Mouse (Mus musculus) gastrocnemius, postnatal 36 days (tissue): ENCODE results near the gene Efcc1. TPM values are rescaled to one million over a fixed set of nuclear protein-coding genes. Genes with fewer than 3 reads are reported as not detected.

Experiments used
- DNase-seq, 2 experiments: peaks; one replicate each; pipeline ENCODE4 v3.0.0; 2022
- intact Hi-C: fragments of 180-260 bp; cut with DNase I; formaldehyde crosslinking; loops from one replicate; pipeline ENCODE4 v1.15.1; 2025
- total RNA-seq, 2 experiments: library from RNA; stranded (reverse); gene quantifications; 2 replicates each; pipeline ENCODE4 v1.2.3; 2021

Gene Efcc1
- total RNA-seq, 2 experiments from 2014 or later = 0.81 to 0.84 TPM

GRCm38 (mm10) chr6:87776663-87777062 is 46.0 kb downstream of the Efcc1 start:
- no peak for DNase-seq
- intact Hi-C loops = no loop called here

GRCm38 (mm10) chr6:87777842-87778241 is 47.2 kb downstream of the Efcc1 start, which contains the start of gene Gp9:
Gene Gp9 (plus strand): TSS chr6:87778072.
- no peak for DNase-seq
- intact Hi-C loops = no loop called here

GRCm38 (mm10) chr6:87778294-87779173 is 47.9 kb downstream of the Efcc1 start:
- no peak for DNase-seq
- intact Hi-C loops = no loop called here

GRCm38 (mm10) chr6:87779174-87780165 is 48.8 kb downstream of the Efcc1 start:
- DNase-seq = no peak
- intact Hi-C loops = no loop called here

- intact Hi-C loops = no loop called here
Measured at GRCm38 (mm10) chr6:87780546-87781301, 50.1 kb downstream of the Efcc1 start.

GRCm38 (mm10) chr6:87784033-87784432 is 53.4 kb downstream of the Efcc1 start:
- no peak for DNase-seq
- intact Hi-C loops = no loop called here

More at GRCm38 (mm10) chr6:87780546-87781301, 50.1 kb downstream of the Efcc1 start:
- no peak for DNase-seq

- DNase-seq = no peak
- intact Hi-C loops = no loop called here
Measured at GRCm38 (mm10) chr6:87786621-87787020, 56.0 kb downstream of the Efcc1 start.

GRCm38 (mm10) chr6:87787108-87787890 is 56.6 kb downstream of the Efcc1 start:
- intact Hi-C loops = no loop called here
- peak in 1 of 2 experiments; percentile 39 for DNase-seq

GRCm38 (mm10) chr6:87788266-87788895 is 57.7 kb downstream of the Efcc1 start:
- DNase-seq = no peak
- intact Hi-C loops = no loop called here

GRCm38 (mm10) chr6:87788896-87789587 is 58.4 kb downstream of the Efcc1 start:
- intact Hi-C loops = no loop called here
- DNase-seq = no peak

GRCm38 (mm10) chr6:87789791-87790190 is 59.1 kb downstream of the Efcc1 start:
- DNase-seq = no peak
- intact Hi-C loops = no loop called here

- intact Hi-C loops = no loop called here
- DNase-seq = no peak
Measured at GRCm38 (mm10) chr6:87790779-87791480, 60.3 kb downstream of the Efcc1 start.

GRCm38 (mm10) chr6:87791826-87792225 is 61.2 kb downstream of the Efcc1 start:
- no peak for DNase-seq
- intact Hi-C loops = no loop called here

- intact Hi-C loops = no loop called here
- no peak for DNase-seq
Measured at GRCm38 (mm10) chr6:87793821-87794510, 63.3 kb downstream of the Efcc1 start.

GRCm38 (mm10) chr6:87795385-87796150 is 64.9 kb downstream of the Efcc1 start:
- intact Hi-C loops = no loop called here
- DNase-seq = no peak

GRCm38 (mm10) chr6:87796251-87796880 is 65.7 kb downstream of the Efcc1 start:
- DNase-seq = no peak
- intact Hi-C loops = no loop called here
